Mouse (Mus musculus) CH12.LX (cell line): ENCODE data around the gene Mgat3. TPM values are rescaled to one million over a fixed set of nuclear protein-coding genes. Genes with fewer than 3 reads are reported as not detected.

Experiments used
- DNase-seq: peaks from one replicate; pipeline ENCODE4 v3.0.0-alpha.2; 2013; ENCODE audit errors: extremely low read depth
- H3K27ac ChIP-seq: 2 replicates; pipeline ENCODE4 v1.5.1; 2012; ENCODE audit warnings: low read depth, mild to moderate bottlenecking, control low read depth, moderate library complexity; ENCODE audit not compliant: insufficient read depth
- H3K27me3 ChIP-seq: replicated peaks from 2 replicates; pipeline ENCODE3; 2012; ENCODE audit warnings: inconsistent platforms
- H3K36me3 ChIP-seq, 2 experiments: replicated peaks in 1 of 2; 2 replicates each; pipeline versions ENCODE3 to v1.6.1; 2012; ENCODE audit warnings: inconsistent platforms in 1 of 2, low read length in 1 of 2, mild to moderate bottlenecking in 1 of 2, mixed read lengths in 1 of 2, moderate library complexity in 1 of 2; ENCODE audit not compliant: control insufficient read depth in 1 of 2, insufficient read depth in 1 of 2
- H3K4me1 ChIP-seq, 2 experiments: 2 replicates each; pipeline ENCODE4 v1.6.1; 2012; ENCODE audit warnings: inconsistent platforms in 1 of 2, moderate library complexity in 1 of 2; ENCODE audit not compliant: insufficient read depth in 2 of 2, control insufficient read depth in 1 of 2
- H3K4me2 ChIP-seq: 2 replicates; pipeline ENCODE4 v1.6.1; 2012; ENCODE audit warnings: low read depth, mild to moderate bottlenecking, control low read depth; ENCODE audit not compliant: poor library complexity, insufficient read depth, severe bottlenecking
- H3K4me3 ChIP-seq, 3 experiments: fragments of 150-350 bp in 1 of 3; sonication (generic) in 1 of 3; replicated peaks in 1 of 3; 2 replicates each; pipeline versions ENCODE3 to v1.5.1; 2011 to 2012; ENCODE audit warnings: low read depth in 2 of 3, low read length in 2 of 3, mild to moderate bottlenecking in 2 of 3, moderate library complexity in 2 of 3, control low read depth in 1 of 3, improper control_type of control experiment in 1 of 3, inconsistent platforms in 1 of 3, mixed read lengths in 1 of 3; ENCODE audit not compliant: poor library complexity in 1 of 3
- H3K79me2 ChIP-seq: replicated peaks from 2 replicates; pipeline ENCODE4 v1.6.1; 2012; ENCODE audit warnings: mild to moderate bottlenecking, moderate library complexity; ENCODE audit not compliant: control insufficient read depth, poor library complexity, insufficient read depth, severe bottlenecking; ENCODE audit errors: extremely low read depth
- H3K9ac ChIP-seq: 2 replicates; pipeline ENCODE4 v1.6.1; 2012; ENCODE audit warnings: low read depth, mild to moderate bottlenecking, control low read depth, moderate library complexity; ENCODE audit not compliant: insufficient read depth
- H3K9me3 ChIP-seq: replicated peaks from 2 replicates; pipeline ENCODE3; 2012; ENCODE audit warnings: low read length, inconsistent platforms, mixed read lengths
- BHLHE40 ChIP-seq: IDR thresholded peaks from 2 replicates; pipeline ENCODE4 v1.6.1; 2011; ENCODE audit warnings: mild to moderate bottlenecking, low read depth, low read length, improper control_type of control experiment
- CHD1 ChIP-seq: IDR thresholded peaks from 2 replicates; pipeline ENCODE4 v1.6.1; 2012; ENCODE audit warnings: low read depth, low read length, improper control_type of control experiment, inconsistent platforms
- CHD2 ChIP-seq: IDR thresholded peaks from 2 replicates; pipeline ENCODE4 v1.6.1; 2011; ENCODE audit warnings: low read length, improper control_type of control experiment
- CTCF ChIP-seq, 2 experiments: IDR thresholded peaks in 1 of 2; conservative IDR thresholded peaks in 1 of 2; 2 replicates each; pipeline ENCODE4 v1.5.1; 2011 to 2012; ENCODE audit warnings: low read depth in 2 of 2, low read length in 2 of 2, improper control_type of control experiment in 1 of 2, inconsistent platforms in 1 of 2, mild to moderate bottlenecking in 1 of 2, moderate library complexity in 1 of 2
- E2F4 ChIP-seq: IDR thresholded peaks from 2 replicates; pipeline ENCODE4 v1.6.1; 2011; ENCODE audit warnings: low read depth, low read length, improper control_type of control experiment; ENCODE audit not compliant: insufficient replicate concordance
- ELF1 ChIP-seq: IDR thresholded peaks from 2 replicates; pipeline ENCODE4 v1.6.1; 2014; ENCODE audit warnings: low read depth, mild to moderate bottlenecking, inconsistent platforms, low read length, improper control_type of control experiment
- EP300 ChIP-seq: IDR thresholded peaks from 2 replicates; pipeline ENCODE4 v1.6.1; 2011; ENCODE audit warnings: low read length, improper control_type of control experiment
- ETS1 ChIP-seq: conservative IDR thresholded peaks from 2 replicates; pipeline ENCODE4 v1.6.1; 2012; ENCODE audit warnings: low read depth, mild to moderate bottlenecking, inconsistent platforms, low read length, improper control_type of control experiment, moderate library complexity
- GABPA ChIP-seq: IDR thresholded peaks from 2 replicates; pipeline ENCODE4 v1.6.1; 2012; ENCODE audit warnings: low read depth, low read length, improper control_type of control experiment, inconsistent platforms; ENCODE audit not compliant: insufficient replicate concordance
- HCFC1 ChIP-seq: IDR thresholded peaks from 2 replicates; pipeline ENCODE4 v1.6.1; 2012; ENCODE audit warnings: low read depth, mild to moderate bottlenecking, inconsistent platforms, low read length, improper control_type of control experiment
- IRF4 ChIP-seq: IDR thresholded peaks from 2 replicates; pipeline ENCODE4 v1.6.1; 2014; ENCODE audit warnings: low read depth, mild to moderate bottlenecking, inconsistent platforms, low read length, improper control_type of control experiment
- JUN ChIP-seq: IDR thresholded peaks from 2 replicates; pipeline ENCODE4 v1.6.1; 2011; ENCODE audit warnings: low read depth, mild to moderate bottlenecking, low read length, improper control_type of control experiment, moderate library complexity; ENCODE audit not compliant: insufficient read depth
- JUND ChIP-seq: conservative IDR thresholded peaks from 2 replicates; pipeline ENCODE4 v1.6.1; 2011; ENCODE audit warnings: low read depth, low read length, improper control_type of control experiment
- KAT2A ChIP-seq: IDR thresholded peaks from 2 replicates; pipeline ENCODE4 v1.6.1; 2012; ENCODE audit warnings: low read length, improper control_type of control experiment, inconsistent platforms; ENCODE audit not compliant: insufficient replicate concordance
- MAFK ChIP-seq: IDR thresholded peaks from 2 replicates; pipeline ENCODE4 v1.6.1; 2011; ENCODE audit warnings: low read length, improper control_type of control experiment; ENCODE audit not compliant: insufficient replicate concordance
- MAX ChIP-seq: IDR thresholded peaks from 2 replicates; pipeline ENCODE4 v1.6.1; 2011; ENCODE audit warnings: low read length, improper control_type of control experiment
- MAZ ChIP-seq: IDR thresholded peaks from 2 replicates; pipeline ENCODE4 v1.6.1; 2012; ENCODE audit warnings: low read depth, mild to moderate bottlenecking, inconsistent platforms, low read length, improper control_type of control experiment, moderate library complexity
- MEF2A ChIP-seq: IDR thresholded peaks from 2 replicates; pipeline ENCODE4 v1.6.1; 2014; ENCODE audit warnings: low read depth, mild to moderate bottlenecking, inconsistent platforms, low read length, improper control_type of control experiment, borderline replicate concordance
- MXI1 ChIP-seq: IDR thresholded peaks from 2 replicates; pipeline ENCODE4 v1.6.1; 2011; ENCODE audit warnings: mild to moderate bottlenecking, low read depth, low read length, improper control_type of control experiment
- MYC ChIP-seq: IDR thresholded peaks from 2 replicates; pipeline ENCODE4 v1.6.1; 2011; ENCODE audit warnings: low read depth, mild to moderate bottlenecking, improper control_type of control experiment, low read length
- NELFE ChIP-seq: IDR thresholded peaks from 2 replicates; pipeline ENCODE4 v1.6.1; 2011; ENCODE audit warnings: low read depth, low read length, improper control_type of control experiment
- NRF1 ChIP-seq: IDR thresholded peaks from 2 replicates; pipeline ENCODE4 v1.6.1; 2014; ENCODE audit warnings: low read depth, mild to moderate bottlenecking, inconsistent platforms, low read length, improper control_type of control experiment, moderate library complexity
- PAX5 ChIP-seq: IDR thresholded peaks from 2 replicates; pipeline ENCODE4 v1.6.1; 2012; ENCODE audit warnings: low read length, inconsistent platforms, mixed read lengths
- POLR2A ChIP-seq: IDR thresholded peaks from 2 replicates; pipeline ENCODE4 v1.6.1; 2011; ENCODE audit warnings: low read depth, mild to moderate bottlenecking, improper control_type of control experiment, low read length
- RAD21 ChIP-seq: IDR thresholded peaks from 2 replicates; pipeline ENCODE4 v1.6.1; 2011; ENCODE audit warnings: low read depth, mild to moderate bottlenecking, low read length, improper control_type of control experiment, moderate library complexity
- RCOR1 ChIP-seq: conservative IDR thresholded peaks from 2 replicates; pipeline ENCODE4 v1.6.1; 2012; ENCODE audit warnings: low read depth, mild to moderate bottlenecking, inconsistent platforms, low read length, improper control_type of control experiment
- SIN3A ChIP-seq: IDR thresholded peaks from 2 replicates; pipeline ENCODE4 v1.6.1; 2012; ENCODE audit warnings: low read length, improper control_type of control experiment, inconsistent platforms
- SMC3 ChIP-seq: IDR thresholded peaks from 2 replicates; pipeline ENCODE4 v1.6.1; 2011; ENCODE audit warnings: low read depth, low read length, improper control_type of control experiment
- TBP ChIP-seq: conservative IDR thresholded peaks from 2 replicates; pipeline ENCODE4 v1.6.1; 2011; ENCODE audit warnings: low read depth, low read length, improper control_type of control experiment
- TCF12 ChIP-seq: IDR thresholded peaks from 2 replicates; pipeline ENCODE4 v1.6.1; 2014; ENCODE audit warnings: low read depth, mild to moderate bottlenecking, inconsistent platforms, low read length, improper control_type of control experiment
- UBTF ChIP-seq: IDR thresholded peaks from 2 replicates; pipeline ENCODE4 v1.6.1; 2012; ENCODE audit warnings: low read depth, mild to moderate bottlenecking, inconsistent platforms, low read length, improper control_type of control experiment, moderate library complexity
- USF1 ChIP-seq: IDR thresholded peaks from 2 replicates; pipeline ENCODE4 v1.6.1; 2014; ENCODE audit warnings: low read depth, mild to moderate bottlenecking, inconsistent platforms, low read length, improper control_type of control experiment
- USF2 ChIP-seq: conservative IDR thresholded peaks from 2 replicates; pipeline ENCODE4 v1.6.1; 2011; ENCODE audit warnings: low read depth, low read length, improper control_type of control experiment
- ZC3H11A ChIP-seq: IDR thresholded peaks from 2 replicates; pipeline ENCODE4 v1.6.1; 2012; ENCODE audit warnings: low read depth, mild to moderate bottlenecking, inconsistent platforms, low read length, improper control_type of control experiment
- ZKSCAN1 ChIP-seq: IDR thresholded peaks from 2 replicates; pipeline ENCODE4 v1.6.1; 2012; ENCODE audit warnings: low read depth, inconsistent platforms, low read length, improper control_type of control experiment, borderline replicate concordance
- ZMIZ1 ChIP-seq: IDR thresholded peaks from 2 replicates; pipeline ENCODE4 v1.6.1; 2012; ENCODE audit warnings: low read depth, mild to moderate bottlenecking, inconsistent platforms, low read length, improper control_type of control experiment
- ZNF384 ChIP-seq: IDR thresholded peaks from 2 replicates; pipeline ENCODE4 v1.6.1; 2012; ENCODE audit warnings: low read depth, low read length, improper control_type of control experiment, inconsistent platforms
- dilution Hi-C: fragments of 300-500 bp; cut with MboI; formaldehyde crosslinking; loops from 2 replicates; pipeline ENCODE4 v1.14.3; 2020; ENCODE audit warnings: low sequenced_read_pairs; ENCODE audit not compliant: extremely low pct_unique_long_range_greater_than_20kb, extremely low pct_ligation_motif_present
- in situ Hi-C: fragments of 300-500 bp; cut with MboI; formaldehyde crosslinking; loops from 3 replicates; pipeline ENCODE4 v1.14.3; 2019; ENCODE audit warnings: low sequenced_read_pairs, low pct_ligation_motif_present, low pct_unique_long_range_greater_than_20kb, mixed read lengths
- polyA plus RNA-seq: library from polyadenylated mRNA; unstranded; fragments of >175 nt; gene quantifications from 2 replicates; pipeline ENCODE4 v1.2.1, GENCODE M21; 2012; ENCODE audit warnings: low read depth; ENCODE audit not compliant: insufficient read length
- total RNA-seq, 2 experiments: library from RNA; depleted of rRNA; stranded (reverse); fragments of 300-350 nt in 1 of 2; fragments of >200 nt in 1 of 2; gene quantifications; 2 replicates each; pipeline ENCODE4 v1.2.3; 2012 to 2014

Gene Mgat3
- total and polyA plus RNA-seq, 3 experiments = 0.09 to 0.36 (median 0.21) TPM

DNA sequence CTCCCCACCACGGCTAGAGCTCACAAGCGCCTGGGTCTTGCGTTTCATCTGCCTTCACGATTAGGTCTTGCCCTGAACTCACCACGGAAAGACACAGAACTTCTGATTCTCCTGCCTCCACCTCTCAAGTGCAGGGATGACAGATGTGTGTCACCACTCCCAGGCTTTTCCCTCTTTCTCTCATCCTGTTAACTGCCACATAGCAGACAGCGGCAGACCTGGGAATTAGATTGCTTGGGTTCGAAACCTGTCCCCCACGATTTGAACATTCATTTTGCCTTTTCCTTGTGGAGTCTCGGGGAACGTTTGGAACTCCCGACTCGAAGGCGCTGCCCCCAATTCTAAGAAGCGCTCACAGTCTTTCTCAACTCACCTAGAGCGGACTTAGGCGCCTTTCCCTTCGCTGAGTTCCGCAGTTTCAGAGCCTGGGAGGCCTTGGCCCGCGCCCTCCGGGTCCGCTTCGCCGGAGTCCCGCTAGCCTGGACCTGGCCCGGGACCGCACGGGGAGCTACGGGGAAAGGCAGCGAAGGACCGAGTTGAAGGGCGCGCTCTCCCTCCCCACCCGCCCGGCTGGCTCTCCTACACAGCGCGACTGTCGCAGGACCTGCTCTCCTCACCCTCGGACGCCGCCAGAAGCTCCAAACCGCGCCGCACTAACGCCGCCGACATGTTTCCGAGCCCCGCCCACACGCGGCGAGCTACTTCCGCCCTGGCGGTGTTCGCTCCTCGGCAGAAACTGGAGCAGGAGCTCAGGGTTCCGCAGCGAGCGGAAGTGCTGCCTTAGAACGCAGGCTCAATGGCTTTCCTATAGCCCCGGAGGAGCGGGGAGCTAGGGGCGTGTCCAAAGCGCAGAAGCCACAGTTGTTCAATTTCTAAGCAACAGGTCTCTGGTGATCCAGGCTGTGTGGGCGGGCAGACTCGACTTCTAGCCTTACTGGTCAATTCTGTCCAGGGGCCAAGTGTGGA lies 90.4 kb downstream of the Mgat3 start, which contains the start of gene Rps19bp1:
Gene Rps19bp1, minus strand, starts transcription at position 706 of the 966 bp plus-strand sequence.
- Histone ChIP-seq H3K36me3 (peaks cover 19 to 38% of the 10 kb centered on the region in 2 experiments), H3K4me3 (peak within 1 kb of the TSS; percentile 76 to 98 (median 79)), H3K27me3 (peaks cover 7% of the 10 kb centered on the region), H3K9ac (peak within 1 kb of the TSS; percentile 77), H3K4me1 (peaks cover 6 to 20% of the 10 kb centered on the region in 2 experiments; a peak in 3 of 4 replicates), H3K27ac (no peak within 1 kb of the TSS), H3K4me2 (peak within 1 kb of the TSS; percentile 45), H3K79me2 (peaks cover 16% of the 10 kb centered on the region), H3K9me3 (peaks cover 3% of the 10 kb centered on the region)
- in situ Hi-C loops (loop anchor here (10.0 to 25.0 kb wide), 2 partner anchors 371 to 698 kb away; no protein-coding TSS in a partner anchor), dilution Hi-C loops (no loop called here)
- DNase-seq = peak; percentile 95
- TF ChIP-seq BHLHE40 (no peak), TBP (peak; percentile 81; the same call in 1 of the 2 replicates), MAZ (peak; percentile 96), RCOR1 (no peak; the same call in 1 of the 2 replicates), MYC (peak; percentile 68; the same call in 1 of the 2 replicates), KAT2A (peak; percentile 92; the same call in 1 of the 2 replicates), USF1 (no peak), EP300 (no peak), MAFK (no peak), ZKSCAN1 (no peak), E2F4 (no peak), POLR2A (peak; percentile 84), PAX5 (no peak), GABPA (peak; percentile 46; the same call in 1 of the 2 replicates), UBTF (no peak), NRF1 (peak; percentile 77), HCFC1 (peak; percentile 98), ZC3H11A (no peak), ZMIZ1 (0 out of 2 replicates have a peak, but pooled peaks have one; percentile 47), MEF2A (peak; percentile 85), IRF4 (peak; percentile 86), ZNF384 (peak; percentile 42; the same call in 1 of the 2 replicates), CTCF (conservative IDR thresholded peaks at IDR 0.05 in 1 of 2, IDR thresholded peaks at IDR 0.05 in 1 of 2; ENCODE audit: low read depth in 2 of 2, low read length in 2 of 2) (no peak), ELF1 (peak; percentile 93), SIN3A (peak; percentile 98), JUND (no peak), MXI1 (peak; percentile 97), SMC3 (no peak), NELFE (peak; percentile 76), JUN (no peak), ETS1 (0 out of 2 replicates have a peak, but pooled peaks have one; percentile 18), MAX (peak; percentile 66), RAD21 (no peak), CHD2 (peak; percentile 64), USF2 (no peak), TCF12 (peak; percentile 96), CHD1 (no peak)
